Mouse (Mus musculus) CD8-positive naive resting alpha-beta T cell, adult 2 months (primary cell): ENCODE data around the gene Thap7.
"Not testable (repeated sequence)": the region's sequence is repeated elsewhere in the genome, so short reads cannot be mapped to it uniquely, and the experiment has no call there.

ENCODE experiments used
- DNase-seq, 2 experiments: peaks; one replicate each; pipeline ENCODE4 v3.0.0; 2022; ENCODE audit warnings: low read depth in 2 of 2, low spot score in 2 of 2

The Thap7 gene

GRCm38 (mm10) chr16:17532676-17533329, 1.9 kb upstream of the Thap7 start:
- no peak for DNase-seq

- no peak for DNase-seq
These were observed 1.3 kb upstream of the Thap7 start for GRCm38 (mm10) chr16:17532271-17532670.

GRCm38 (mm10) chr16:17529981-17530586, 852 bp downstream of the Thap7 start:
- peak in 1 of 2 experiments; percentile 5 for DNase-seq

GRCm38 (mm10) chr16:17528276-17528675, 2.7 kb downstream of the Thap7 start:
- DNase-seq: no peak

- no peak for DNase-seq
These were observed 3.3 kb downstream of the Thap7 start for GRCm38 (mm10) chr16:17527606-17528005.

GRCm38 (mm10) chr16:17526223-17526622, 4.7 kb downstream of the Thap7 start:
- no peak for DNase-seq

GRCm38 (mm10) chr16:17525524-17525923, 5.4 kb downstream of the Thap7 start:
- DNase-seq: no peak

GRCm38 (mm10) chr16:17524156-17524555, 6.8 kb downstream of the Thap7 start:
- no peak for DNase-seq

GRCm38 (mm10) chr16:17518910-17519309, 12.0 kb downstream of the Thap7 start:
- no peak for DNase-seq

- DNase-seq: no peak
These were observed 19.5 kb downstream of the Thap7 start for GRCm38 (mm10) chr16:17511431-17511830.

- DNase-seq: no peak
These were observed 20.2 kb downstream of the Thap7 start for GRCm38 (mm10) chr16:17510686-17511085.

- DNase-seq: no peak
These were observed 20.8 kb downstream of the Thap7 start for GRCm38 (mm10) chr16:17510143-17510542.

GRCm38 (mm10) chr16:17509240-17509597, 21.7 kb downstream of the Thap7 start:
- no peak for DNase-seq

GRCm38 (mm10) chr16:17508546-17509239, 22.2 kb downstream of the Thap7 start, which contains the start of gene Lztr1:
Gene Lztr1 (plus strand): TSS chr16:17508688.
- peak; percentile 75 to 78 for DNase-seq

GRCm38 (mm10) chr16:17508031-17508430, 22.9 kb downstream of the Thap7 start:
- not testable (repeated sequence) for DNase-seq

- DNase-seq: no peak
These were observed 23.9 kb downstream of the Thap7 start for GRCm38 (mm10) chr16:17507018-17507552.

- no peak for DNase-seq
These were observed 28.3 kb downstream of the Thap7 start for GRCm38 (mm10) chr16:17502681-17503080.

GRCm38 (mm10) chr16:17499249-17499883, 31.6 kb downstream of the Thap7 start:
- no peak for DNase-seq

- DNase-seq: no peak
These were observed 34.2 kb downstream of the Thap7 start for GRCm38 (mm10) chr16:17496499-17497305.

GRCm38 (mm10) chr16:17491896-17492561, 38.9 kb downstream of the Thap7 start:
- no peak for DNase-seq
